11 mouse cellular contexts compared by ENCODE assay signal in the genomic region with DNA sequence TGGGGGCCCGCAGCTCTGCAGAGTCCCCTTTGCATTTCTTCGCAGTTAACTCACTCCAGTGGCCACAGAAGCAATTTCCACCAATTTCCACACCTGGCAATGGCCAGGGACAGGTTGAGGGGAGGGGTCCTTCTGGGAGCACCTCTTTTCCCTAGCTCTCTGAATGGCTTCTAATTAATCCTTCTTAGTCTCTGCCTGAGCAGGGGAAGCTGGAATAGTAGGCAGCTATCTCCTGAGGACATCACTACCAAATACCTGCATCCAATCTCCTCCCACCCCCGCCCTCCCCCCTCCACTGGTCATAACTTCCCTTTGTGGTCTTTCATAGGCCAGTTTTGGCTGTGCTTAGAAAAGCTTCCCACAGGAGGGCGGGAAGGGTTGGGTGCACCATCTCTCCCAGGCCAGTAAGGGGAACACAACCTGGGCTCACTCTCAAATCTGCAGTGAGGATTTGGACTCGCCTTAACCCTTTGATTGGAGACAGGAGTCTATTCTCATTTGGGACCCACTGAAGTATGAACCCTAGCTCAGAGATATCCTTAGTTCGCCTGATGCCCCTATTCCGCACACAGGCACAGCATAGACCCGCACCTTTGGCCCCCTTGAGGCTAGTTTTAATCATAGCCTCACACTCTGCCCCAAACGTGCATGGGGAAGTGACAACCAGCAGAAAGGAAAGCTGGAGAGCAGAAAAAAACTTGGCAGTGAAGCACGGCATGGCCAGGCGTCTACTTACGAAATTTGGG. TPM values are rescaled to one million over a fixed set of nuclear protein-coding genes. Genes with fewer than 3 reads are reported as not detected.
DNase-seq lines count a peak whose midpoint lies in the region; TF ChIP-seq lines count a peak whose summit lies in the region.
"Had no signal": no experiment of that assay in that cellular context is flagged by ENCODE, and none has a peak within 500 bp of the region (broad histone marks: within the 10 kb centered on the region; RNA-seq: fewer than 3 reads in every experiment).

No protein-coding gene starts in this region.

- no peak overlapping the region for H3K27ac ChIP-seq in hindbrain, embryonic 10.5 days
- no peak overlapping the region for H3K27ac ChIP-seq in thymus, adult 2 months (ENCODE audit: control insufficient read depth, insufficient read depth, low read length)
- H3K27ac ChIP-seq: liver, embryonic 15.5 days had no signal

- DNase-seq in left cerebral cortex, adult 18-20 months (ENCODE audit: low spot score in 2 of 2): peak; percentile 16 to 45
- DNase-seq in left cerebral cortex, adult 11 months (ENCODE audit: low spot score): no peak
- peak; percentile 3 to 21 for DNase-seq in cerebellum, postnatal 4 days (ENCODE audit: low spot score in 2 of 2)
- DNase-seq in hindbrain, embryonic 10.5 days (ENCODE audit: low spot score): peak; percentile 10
- peak; percentile 60 for DNase-seq in retina, embryonic 14.5 days (ENCODE audit: low spot score)
- no peak for DNase-seq in adrenal gland, postnatal 4 days (ENCODE audit: low spot score in 2 of 2)
- DNase-seq in thymus, adult 2 months: no peak
- DNase-seq in lung, postnatal 4 days: no peak
- DNase-seq: gastrocnemius, postnatal 25 days had no signal

- TF ChIP-seq POLR2A in thymus, adult 2 months (IDR thresholded peaks at IDR 0.05; ENCODE audit: control insufficient read depth, extremely low read depth, insufficient read depth, low read length, poor library complexity): no peak

- 4% methylated on average over 12 of the region's 12 CpGs for WGBS in hindbrain, embryonic 10.5 days
- 16% methylated on average over 12 of the region's 12 CpGs for WGBS in thymus, adult 2 months

- peak overlapping the region; percentile 66 for H3K4me3 ChIP-seq in hindbrain, embryonic 10.5 days
- H3K4me3 ChIP-seq in thymus, adult 2 months (ENCODE audit: control insufficient read depth, insufficient read depth, low read length): no peak overlapping the region
- H3K4me3 ChIP-seq: liver, embryonic 15.5 days had no signal

- H3K36me3 ChIP-seq in hindbrain, embryonic 10.5 days: no peaks in the 10 kb centered on the region
- H3K36me3 ChIP-seq in thymus, adult 2 months (ENCODE audit: control insufficient read depth, insufficient read depth, low read length): no peaks in the 10 kb centered on the region
- H3K36me3 ChIP-seq: liver, embryonic 15.5 days had no signal

- TF ChIP-seq CTCF in thymus, adult 2 months (IDR thresholded peaks at IDR 0.05; ENCODE audit: borderline replicate concordance, control insufficient read depth, extremely low read depth, insufficient read depth, low read length, poor library complexity): no peak

- H3K27me3 ChIP-seq in hindbrain, embryonic 10.5 days (ENCODE audit: insufficient read depth, poor library complexity, severe bottlenecking): peaks cover 64% of the 10 kb centered on the region
- H3K27me3 ChIP-seq in thymus, adult 2 months (ENCODE audit: control insufficient read depth, insufficient read depth, low read length): peaks cover 11% of the 10 kb centered on the region

- peaks cover 24% of the 10 kb centered on the region for H3K4me1 ChIP-seq in hindbrain, embryonic 10.5 days (replicated peaks)
- no peaks in the 10 kb centered on the region for H3K4me1 ChIP-seq in thymus, adult 2 months (replicated peaks; ENCODE audit: control insufficient read depth, insufficient read depth, low read length)
- H3K4me1 ChIP-seq: liver, embryonic 15.5 days had no signal

- H3K9me3 ChIP-seq in hindbrain, embryonic 10.5 days: no peaks in the 10 kb centered on the region
- H3K9me3 ChIP-seq: liver, embryonic 15.5 days had no signal

RNA-seq across cellular contexts. Expression of a gene that starts 1.5 kb away (rescaled TPM):
- total RNA-seq in left cerebral cortex, adult 18-20 months (2021): 10 to 100 TPM; 59.2 to 60.6 TPM
- 0.71 and 1.5 TPM in 2 replicates for polyA plus RNA-seq in hindbrain, embryonic 10.5 days (2016; fragmentation: Nextera tagmentation; extraction: Ambion mirVana)
- 1 to 10 TPM; 7.0 to 7.5 TPM for total RNA-seq in adrenal gland, postnatal 4 days (2021)
- polyA plus RNA-seq in thymus, adult 2 months (2012; rRNA removed): not detected in 2 replicates
- total RNA-seq: gastrocnemius, postnatal 25 days had no signal
- polyA plus RNA-seq: liver, embryonic 15.5 days; spleen, adult 2 months had no signal

Comparison
In these comparisons a context has a peak if more than half of its experiments do, and no peak if none do; other contexts are left out.
1. DNase-seq: peak in left cerebral cortex, adult 18-20 months (2 of 2), cerebellum, postnatal 4 days (2 of 2), hindbrain, embryonic 10.5 days (single experiment) and retina, embryonic 14.5 days (single experiment); none in left cerebral cortex, adult 11 months (single experiment), adrenal gland, postnatal 4 days (0 of 2), thymus, adult 2 months (single experiment) and lung, postnatal 4 days (0 of 2).
2. RNA of a gene that starts 1.5 kb away (total RNA-seq): 59.2 to 60.6 TPM in left cerebral cortex, adult 18-20 months; 7.0 to 7.5 TPM in adrenal gland, postnatal 4 days; every median in the first group is over 4 times any median in the second.